Mouse (Mus musculus) spleen, postnatal 14 days (tissue): Measurements from ENCODE around the gene Btbd35f29.
"Not testable (repeated sequence)": the region's sequence is repeated elsewhere in the genome, so short reads cannot be mapped to it uniquely, and the experiment has no call there.

ENCODE experiments used
- DNase-seq, 2 experiments: peaks; one replicate each; pipeline ENCODE4 v3.0.0; 2021 to 2022; ENCODE audit warnings: low spot score in 2 of 2

Gene Btbd35f29

GRCm38 (mm10) chrX:31117374-31117773 lies at the start of gene Btbd35f29:
Btbd35f29 (plus strand) TSS chrX:31117674.
- not testable (repeated sequence) for DNase-seq

- DNase-seq, result not testable (repeated sequence)
These were observed 23.9 kb downstream of the Btbd35f29 start for GRCm38 (mm10) chrX:31141416-31141815.

- DNase-seq, result not testable (repeated sequence)
These were observed 27.7 kb downstream of the Btbd35f29 start for GRCm38 (mm10) chrX:31145144-31145543.

GRCm38 (mm10) chrX:31145835-31146234 lies 28.4 kb downstream of the Btbd35f29 start:
- DNase-seq, result not testable (repeated sequence)

GRCm38 (mm10) chrX:31158534-31159085 lies 41.1 kb downstream of the Btbd35f29 start:
- DNase-seq, result not testable (repeated sequence)

- DNase-seq, result not testable (repeated sequence)
These were observed 42.2 kb downstream of the Btbd35f29 start for GRCm38 (mm10) chrX:31159450-31160322.

GRCm38 (mm10) chrX:31160554-31160953 lies 43.1 kb downstream of the Btbd35f29 start:
- DNase-seq, result not testable (repeated sequence)

- not testable (repeated sequence) for DNase-seq
These were observed 45.2 kb downstream of the Btbd35f29 start for GRCm38 (mm10) chrX:31162638-31163037.

GRCm38 (mm10) chrX:31165193-31165592 lies 47.7 kb downstream of the Btbd35f29 start:
- DNase-seq, result not testable (repeated sequence)
